Mouse (Mus musculus) hindbrain, postnatal 0 days (tissue): Measurements from ENCODE around the gene Cep89. TPM values are rescaled to one million over a fixed set of nuclear protein-coding genes. Genes with fewer than 3 reads are reported as not detected.

Source experiments
- ATAC-seq: fragments of 200-750 bp; cut with Nextera tagmentation; 2 replicates; pipeline ENCODE4 v1.8.0; 2017; ENCODE audit warnings: mild to moderate bottlenecking, moderate TSS enrichment, moderate library complexity
- DNase-seq: peaks from one replicate; pipeline ENCODE4 v3.0.0-alpha.2; 2015; ENCODE audit warnings: low spot score
- H3K27ac ChIP-seq: fragments of 300-500 bp; sonication (generic); 2 replicates; pipeline ENCODE4 v1.5.1; 2014; ENCODE audit warnings: mild to moderate bottlenecking
- H3K27me3 ChIP-seq: fragments of 300-500 bp; sonication (generic); 2 replicates; pipeline ENCODE4 v1.6.1; 2014; ENCODE audit warnings: low read length, mixed read lengths; ENCODE audit not compliant: insufficient read depth
- H3K36me3 ChIP-seq: fragments of 300-500 bp; sonication (generic); 2 replicates; pipeline ENCODE4 v1.6.1; 2014; ENCODE audit warnings: low read length, mixed read lengths; ENCODE audit not compliant: insufficient read depth
- H3K4me1 ChIP-seq: fragments of 300-500 bp; sonication (generic); 2 replicates; pipeline ENCODE4 v1.6.1; 2014; ENCODE audit warnings: antibody characterized with exemption, low read length, mixed read lengths; ENCODE audit not compliant: insufficient read depth
- H3K4me2 ChIP-seq: fragments of 300-500 bp; sonication (generic); 2 replicates; pipeline ENCODE4 v1.6.1; 2014; ENCODE audit warnings: low read depth, mild to moderate bottlenecking, low read length, moderate library complexity, mixed read lengths
- H3K4me3 ChIP-seq: fragments of 300-500 bp; sonication (generic); 2 replicates; pipeline ENCODE4 v1.5.1; 2014; ENCODE audit warnings: low read length
- H3K9ac ChIP-seq: fragments of 300-500 bp; sonication (generic); replicated peaks from 2 replicates; pipeline ENCODE4 v1.6.1; 2014; ENCODE audit warnings: mild to moderate bottlenecking, low read length, moderate library complexity, mixed read lengths
- H3K9me3 ChIP-seq: fragments of 300-500 bp; sonication (generic); 2 replicates; pipeline ENCODE4 v1.6.1; 2016; ENCODE audit warnings: low read length, mixed read lengths
- CTCF ChIP-seq: IDR thresholded peaks from 2 replicates; pipeline ENCODE4 v1.5.1; 2016; ENCODE audit warnings: antibody characterized with exemption, control low read depth, low read depth
- whole genome bisulfite sequencing: fragments of 180-500 bp; shearing (Covaris S2); extraction: QIAGEN DNeasy Blood & Tissue Kit; methylation state at CpG from one replicate; pipeline ENCODE4 v1.1.7; 2014; 5-methylcytosine and 5-hydroxymethylcytosine counted together
- polyA plus RNA-seq: library from polyadenylated mRNA; unstranded; fragments of >200 nt; fragmentation: Nextera tagmentation; extraction: Ambion mirVana; gene quantifications from 2 replicates; pipeline ENCODE4 v1.2.1, GENCODE M21; 2015
- total RNA-seq: library from RNA; depleted of rRNA; stranded (reverse); fragments of >200 nt; gene quantifications from 2 replicates; pipeline ENCODE4 v1.2.3, GENCODE M21; 2014

Gene Cep89
- total and polyA plus RNA-seq, 2 experiments from 2014 or later: 9.6 to 24.6 TPM

- ATAC-seq (0 out of 2 replicates have a peak, but pooled peaks have one; percentile 30), DNase-seq (no peak)
- H3K4me2 ChIP-seq: no peak overlapping the region
- TF ChIP-seq CTCF: no peak
- 59% methylated on average over 16 of the region's 16 CpGs for WGBS
- H3K9me3 ChIP-seq: no peaks in the 10 kb centered on the region
- no peaks in the 10 kb centered on the region for H3K27me3 ChIP-seq
- no peaks in the 10 kb centered on the region for H3K4me1 ChIP-seq
- H3K36me3 ChIP-seq: no peaks in the 10 kb centered on the region
- H3K27ac ChIP-seq: no peak overlapping the region
- H3K4me3 ChIP-seq: no peak overlapping the region
- H3K9ac ChIP-seq: no peak overlapping the region
Observed at GRCm38 (mm10) chr7:35373146-35373989, 23.5 kb upstream of the Cep89 start.

DNA sequence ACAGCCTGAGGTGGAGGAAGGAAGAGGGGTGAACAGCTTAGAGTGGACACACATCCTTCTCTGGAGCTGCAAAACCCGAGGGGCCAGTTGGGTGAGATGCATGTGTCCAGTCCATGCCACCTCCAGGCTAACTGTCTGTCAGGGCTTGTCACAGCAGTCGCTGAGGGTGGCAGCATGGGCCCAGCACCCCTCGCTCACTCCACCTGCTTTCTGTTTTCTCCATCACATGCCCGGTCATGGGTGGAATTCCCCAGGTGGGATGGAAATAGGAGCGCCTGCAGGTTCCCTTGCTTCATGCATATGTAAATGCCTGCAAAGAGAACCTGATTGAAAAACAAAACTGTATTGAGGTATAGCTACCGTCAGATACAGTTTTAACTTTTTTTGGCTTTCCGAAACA is 22.6 kb upstream of the Cep89 start:
- H3K4me1 ChIP-seq: no peaks in the 10 kb centered on the region
- no peak overlapping the region for H3K27ac ChIP-seq
- no peaks in the 10 kb centered on the region for H3K27me3 ChIP-seq
- WGBS: 82% methylated on average over 7 of the region's 7 CpGs
- H3K9me3 ChIP-seq: no peaks in the 10 kb centered on the region
- TF ChIP-seq CTCF: no peak
- ATAC-seq: no peak
- no peak for DNase-seq
- no peak overlapping the region for H3K4me3 ChIP-seq
- no peak overlapping the region for H3K9ac ChIP-seq
- H3K4me2 ChIP-seq: no peak overlapping the region
- H3K36me3 ChIP-seq: no peaks in the 10 kb centered on the region

- Histone ChIP-seq H3K4me1 (no peaks in the 10 kb centered on the region), H3K9me3 (no peaks in the 10 kb centered on the region), H3K4me2 (no peak overlapping the region), H3K36me3 (no peaks in the 10 kb centered on the region), H3K27ac (peak overlapping the region; percentile 41; the same call in 1 of the 2 replicates), H3K9ac (no peak overlapping the region), H3K4me3 (no peak overlapping the region), H3K27me3 (no peaks in the 10 kb centered on the region)
- 38% methylated on average over 9 of the region's 9 CpGs for WGBS
- TF ChIP-seq CTCF: no peak; the same call in 1 of the 2 replicates
- DNase-seq: peak; percentile 89
- ATAC-seq: peak; percentile 77
Observed at GRCm38 (mm10) chr7:35376623-35377022, 20.2 kb upstream of the Cep89 start.

GRCm38 (mm10) chr7:35379492-35380119 is 17.2 kb upstream of the Cep89 start:
- ATAC-seq (peak; percentile 13; the same call in 1 of the 2 replicates), DNase-seq (peak; percentile 8)
- Histone ChIP-seq H3K27me3 (no peaks in the 10 kb centered on the region), H3K9ac (no peak overlapping the region), H3K4me2 (no peak overlapping the region), H3K4me3 (no peak overlapping the region), H3K4me1 (no peaks in the 10 kb centered on the region), H3K36me3 (no peaks in the 10 kb centered on the region), H3K27ac (no peak overlapping the region), H3K9me3 (no peaks in the 10 kb centered on the region)
- no peak for TF ChIP-seq CTCF
- 38% methylated on average over 16 of the region's 16 CpGs for WGBS

DNA sequence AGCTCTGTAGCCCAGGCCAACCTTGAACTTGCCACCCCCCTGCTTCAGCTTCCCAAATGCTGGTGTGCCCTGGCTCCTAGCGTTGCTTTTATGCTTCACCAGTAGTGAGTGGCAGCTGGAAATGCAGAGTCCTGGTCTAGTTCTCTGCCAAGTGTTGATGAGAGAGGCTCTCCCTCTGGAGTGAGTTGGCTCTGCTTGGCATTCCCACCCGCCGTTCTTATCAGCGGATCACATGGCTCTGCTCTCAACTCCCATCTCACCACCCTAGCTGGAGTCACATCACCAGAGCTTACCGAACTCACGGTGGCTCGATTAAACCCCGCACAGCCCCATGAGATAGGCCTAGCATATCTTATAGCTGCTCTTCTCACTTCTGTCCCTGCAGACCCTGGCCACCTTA is 16.5 kb upstream of the Cep89 start:
- no peaks in the 10 kb centered on the region for H3K27me3 ChIP-seq
- ATAC-seq (no peak), DNase-seq (no peak)
- H3K4me2 ChIP-seq: no peak overlapping the region
- no peak overlapping the region for H3K4me3 ChIP-seq
- no peaks in the 10 kb centered on the region for H3K4me1 ChIP-seq
- H3K36me3 ChIP-seq: no peaks in the 10 kb centered on the region
- TF ChIP-seq CTCF: no peak
- no peak overlapping the region for H3K27ac ChIP-seq
- H3K9ac ChIP-seq: no peak overlapping the region
- WGBS: 61% methylated on average over 8 of the region's 8 CpGs
- no peaks in the 10 kb centered on the region for H3K9me3 ChIP-seq

- ATAC-seq: no peak
Observed at GRCm38 (mm10) chr7:35381861-35382260, 15.0 kb upstream of the Cep89 start.

More at GRCm38 (mm10) chr7:35381861-35382260, 15.0 kb upstream of the Cep89 start:
- Histone ChIP-seq H3K9me3 (no peaks in the 10 kb centered on the region), H3K4me3 (no peak overlapping the region), H3K27ac (no peak overlapping the region), H3K4me2 (no peak overlapping the region), H3K9ac (no peak overlapping the region), H3K4me1 (no peaks in the 10 kb centered on the region), H3K27me3 (no peaks in the 10 kb centered on the region), H3K36me3 (no peaks in the 10 kb centered on the region)
- WGBS: 60% methylated on average over 14 of the region's 16 CpGs
- no peak for DNase-seq
- no peak for TF ChIP-seq CTCF
